In genomic region chr11:48923818-48924217, GRCm38 (mm10) we compare ENCODE assay signal across 9 mouse cellular contexts. TPM values are rescaled to one million over a fixed set of nuclear protein-coding genes. Genes with fewer than 3 reads are reported as not detected.
"Had no signal": no experiment of that assay in that cellular context is flagged by ENCODE, and none has a peak within 500 bp of the region (broad histone marks: within the 10 kb centered on the region; RNA-seq: fewer than 3 reads in every experiment).

No protein-coding gene starts in this region.

RNA-seq across cellular contexts. Expression of gene Gm5431, which starts 21.8 kb away (rescaled TPM):
- total RNA-seq: megakaryocyte-erythroid progenitor cell, adult 5-6 weeks had no signal

RNA-seq across cellular contexts. Expression of gene Olfr56, which starts 54.9 kb away (rescaled TPM):
- total RNA-seq: left cerebral cortex, adult 2 months; left cerebral cortex, adult 8-10 months; left cerebral cortex, postnatal 10 days; left cerebral cortex, postnatal 14 days; left cerebral cortex, postnatal 25 days; left cerebral cortex, postnatal 36 days; left cerebral cortex, postnatal 4 days; midbrain, postnatal 0 days had no signal
